Mouse (Mus musculus) G1E (cell line): ENCODE data around the gene Cap1.

Experiments
- CTCF ChIP-seq: IDR thresholded peaks from 2 replicates; pipeline ENCODE4 v1.5.1; 2012; ENCODE audit warnings: low read depth, low read length, inconsistent platforms, mixed read lengths
- GATA1 ChIP-seq: IDR thresholded peaks from 2 replicates; pipeline ENCODE4 v1.6.1; 2012; ENCODE audit warnings: borderline replicate concordance, low read length, inconsistent platforms, mixed read lengths
- GATA2 ChIP-seq: IDR thresholded peaks from 2 replicates; pipeline ENCODE4 v1.6.1; 2012; ENCODE audit warnings: low read depth, low read length, inconsistent platforms, borderline replicate concordance
- POLR2AphosphoS5 ChIP-seq: IDR thresholded peaks from 2 replicates; pipeline ENCODE4 v1.6.1; 2012; ENCODE audit warnings: low read depth, low read length, inconsistent platforms; ENCODE audit not compliant: insufficient replicate concordance

DNA sequence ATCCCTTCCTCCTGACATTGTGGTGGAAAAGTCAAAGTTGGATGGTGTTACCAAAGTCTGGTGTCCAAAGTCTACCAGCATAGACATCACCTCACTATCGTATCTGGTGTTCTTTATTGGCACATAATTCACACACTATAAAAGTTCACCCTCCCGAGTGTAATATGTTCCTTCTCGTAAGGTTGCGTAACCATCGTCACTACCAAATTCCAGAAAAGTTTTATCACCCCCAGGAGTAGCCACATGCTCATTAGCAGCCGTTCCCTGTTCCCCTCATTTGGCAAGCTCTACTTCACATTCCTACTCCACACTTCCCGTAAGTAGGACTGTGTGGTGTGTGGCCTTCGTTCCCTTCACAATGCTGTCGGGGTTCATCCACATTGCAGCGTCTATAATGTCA is 19.5 kb upstream of the Cap1 start:
- TF ChIP-seq CTCF (no peak), POLR2AphosphoS5 (no peak), GATA1 (no peak), GATA2 (no peak)
